Mouse (Mus musculus) heart, postnatal 10 days (tissue): ENCODE measurements at regions not wholly inside any gene's neighbourhood (a gene's known extent, or its start where the extent isn't known, plus 50 kb on each side); places are given as distances from the start of the nearest gene placed in this dataset.

Source experiments
- DNase-seq, 2 experiments: peaks; one replicate each; pipeline ENCODE4 v3.0.0; 2021
- intact Hi-C: fragments of 180-260 bp; cut with DNase I; formaldehyde crosslinking; loops from one replicate; pipeline ENCODE4 v1.15.1; 2025

DNA sequence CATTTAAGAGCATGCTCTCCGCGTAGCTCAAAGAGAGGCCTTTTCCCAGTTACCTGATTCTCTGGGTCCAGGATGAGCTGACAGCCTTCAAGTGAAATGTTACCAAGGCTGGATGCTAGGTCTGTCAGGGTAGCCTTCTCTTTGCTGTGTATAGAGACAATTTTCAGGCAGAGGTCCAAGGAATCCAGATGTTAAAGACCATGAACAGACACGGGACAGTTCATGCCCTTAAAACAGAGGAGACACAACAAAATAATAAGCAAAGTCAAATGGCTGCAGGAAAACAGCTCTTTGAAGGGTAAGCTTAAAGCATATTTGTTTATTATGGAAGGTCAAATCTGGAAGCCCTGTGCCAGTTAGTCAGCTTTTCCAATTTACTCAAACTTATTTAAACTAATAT, 352.8 kb downstream of the Rnd3 start:
- intact Hi-C loops = no loop called here
- DNase-seq = no peak

DNA sequence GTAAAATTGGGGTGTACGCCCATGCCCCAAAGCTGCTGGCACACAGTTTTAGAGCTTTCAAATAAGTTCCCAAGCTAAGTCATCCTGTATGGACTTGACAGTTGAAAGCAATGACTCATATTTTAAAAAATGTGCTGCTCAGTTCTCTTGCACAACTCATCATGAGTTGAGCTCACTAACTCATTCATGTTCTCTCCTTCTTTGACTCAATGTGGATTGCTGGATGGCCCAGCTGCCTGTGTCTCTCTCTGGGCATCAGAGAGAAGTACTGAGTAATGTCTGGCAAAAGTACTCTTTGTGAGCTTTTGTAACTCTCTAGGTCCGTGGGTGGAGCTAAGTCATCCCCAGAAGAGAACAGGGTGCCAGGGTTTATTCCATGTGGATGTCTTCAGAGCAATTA, 355.3 kb downstream of the Rnd3 start:
- intact Hi-C loops = no loop called here
- peak; percentile 27 to 32 for DNase-seq

GRCm38 (mm10) chr2:50793067-50793466, 355.8 kb downstream of the Rnd3 start:
- DNase-seq = no peak
- intact Hi-C loops = no loop called here

- peak; percentile 32 to 48 for DNase-seq
- intact Hi-C loops = no loop called here
These were observed 359.8 kb downstream of the Rnd3 start for GRCm38 (mm10) chr2:50789051-50789651.

GRCm38 (mm10) chr2:50772101-50772500, 376.8 kb downstream of the Rnd3 start:
- intact Hi-C loops = no loop called here
- DNase-seq = peak; percentile 48 to 51

GRCm38 (mm10) chr2:50759016-50759415, 389.9 kb downstream of the Rnd3 start:
- intact Hi-C loops = no loop called here

GRCm38 (mm10) chr2:50757837-50758541, 390.9 kb downstream of the Rnd3 start:
- intact Hi-C loops = no loop called here
- DNase-seq = no peak

More at GRCm38 (mm10) chr2:50759016-50759415, 389.9 kb downstream of the Rnd3 start:
- DNase-seq = no peak

DNA sequence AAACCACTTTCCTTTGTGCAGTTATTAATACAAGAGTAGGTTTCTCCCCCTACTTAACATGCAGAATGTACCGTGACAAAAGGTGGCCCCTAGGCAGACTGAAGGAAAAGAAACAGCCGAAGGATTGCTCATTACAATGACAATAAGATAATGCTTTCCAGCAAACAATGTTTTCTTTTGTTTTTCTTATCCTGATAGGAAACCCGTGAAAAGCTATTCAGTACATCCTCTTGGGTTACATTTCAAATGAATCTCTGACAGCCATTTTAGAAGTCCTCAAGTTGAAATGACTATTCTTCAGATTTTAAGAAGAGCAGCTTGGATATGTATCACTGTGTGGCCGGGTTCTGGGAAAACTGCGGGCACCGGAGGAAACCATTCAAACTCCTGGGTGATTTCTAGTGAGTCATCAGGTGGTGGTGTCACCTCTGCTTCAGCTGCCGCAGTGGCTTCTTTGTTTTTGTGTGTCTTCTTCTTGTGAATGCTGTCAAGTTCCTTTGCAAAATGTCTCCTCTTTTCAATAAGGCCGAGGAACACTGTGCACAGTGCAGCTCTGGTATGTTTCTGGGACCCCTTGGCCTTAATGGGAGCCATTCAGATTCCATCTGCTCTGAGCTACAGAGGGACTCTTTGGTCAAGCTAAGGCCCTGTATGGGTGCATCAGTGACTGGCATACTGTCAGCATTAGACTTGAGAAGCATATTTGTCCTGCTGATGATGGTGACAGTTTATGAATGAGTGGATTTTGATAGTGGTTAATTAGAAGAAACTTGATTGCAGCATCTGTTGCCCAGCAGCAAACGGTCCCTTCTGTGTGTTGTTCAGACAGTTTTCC, 393.1 kb downstream of the Rnd3 start:
- intact Hi-C loops = no loop called here

GRCm38 (mm10) chr2:50755160-50755559, 393.8 kb downstream of the Rnd3 start:
- intact Hi-C loops = no loop called here
- DNase-seq = no peak

More for the DNA sequence above, 393.1 kb downstream of the Rnd3 start:
- DNase-seq = no peak

DNA sequence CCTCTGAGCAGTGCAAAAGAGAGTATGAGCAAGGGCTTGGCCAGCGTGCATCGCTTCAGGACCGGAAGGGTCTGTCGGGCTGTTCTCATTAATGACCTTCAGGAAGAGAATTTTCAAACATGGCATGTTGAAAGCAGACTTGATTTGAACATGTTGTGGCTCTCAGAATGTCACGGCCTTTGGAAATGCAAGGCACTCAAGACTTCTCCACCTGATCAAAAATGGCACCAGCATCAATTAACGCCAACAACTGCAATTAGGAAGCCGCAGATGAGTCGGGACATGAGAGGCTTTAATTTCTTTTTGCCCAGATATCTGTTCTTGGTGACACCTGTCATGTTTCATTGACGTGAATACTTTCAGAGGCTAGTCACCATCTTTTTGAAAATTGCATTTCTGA, 396.5 kb downstream of the Rnd3 start:
- intact Hi-C loops = no loop called here
- no peak for DNase-seq

DNA sequence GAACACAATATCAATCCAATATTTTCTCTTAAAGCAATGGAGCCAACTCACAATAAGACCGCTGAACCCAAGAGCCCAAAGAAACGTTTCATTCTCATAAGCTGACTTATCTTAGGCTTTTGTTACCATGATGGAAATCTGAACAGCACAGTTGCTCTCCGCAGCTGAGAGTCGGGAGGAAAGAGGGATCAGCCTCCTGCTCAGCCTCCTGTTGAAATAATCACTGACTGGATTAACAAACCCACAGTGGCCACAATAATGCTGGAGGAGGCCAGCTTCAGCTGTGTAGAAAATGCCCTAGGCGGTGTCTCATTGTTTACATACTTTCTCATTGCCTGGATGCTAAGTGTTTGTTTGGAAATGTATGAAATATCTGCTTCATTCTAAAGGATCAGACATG, 398.1 kb downstream of the Rnd3 start:
- intact Hi-C loops = no loop called here
- no peak for DNase-seq

- DNase-seq = no peak
- intact Hi-C loops = no loop called here
These were observed 404.2 kb downstream of the Rnd3 start for GRCm38 (mm10) chr2:50744625-50745214.

DNA sequence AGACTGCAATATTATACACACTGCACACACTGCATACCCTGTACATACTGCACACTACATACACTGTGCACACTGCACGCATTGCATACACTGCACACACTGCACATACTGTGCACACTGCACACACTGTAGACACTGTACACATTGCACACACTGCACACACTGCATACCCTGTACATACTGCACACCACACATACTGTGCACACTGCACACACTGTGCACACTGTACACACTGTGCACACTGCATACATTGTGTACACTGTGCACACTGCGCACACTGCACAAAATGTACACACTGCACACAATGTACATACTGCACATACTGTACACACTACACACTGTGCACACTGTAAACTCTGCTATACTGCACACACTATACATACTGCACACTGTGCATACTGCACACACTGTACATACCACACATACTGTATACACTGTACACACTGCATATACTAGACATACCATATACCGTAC, 405.1 kb downstream of the Rnd3 start:
- DNase-seq = no peak
- intact Hi-C loops = no loop called here

DNA sequence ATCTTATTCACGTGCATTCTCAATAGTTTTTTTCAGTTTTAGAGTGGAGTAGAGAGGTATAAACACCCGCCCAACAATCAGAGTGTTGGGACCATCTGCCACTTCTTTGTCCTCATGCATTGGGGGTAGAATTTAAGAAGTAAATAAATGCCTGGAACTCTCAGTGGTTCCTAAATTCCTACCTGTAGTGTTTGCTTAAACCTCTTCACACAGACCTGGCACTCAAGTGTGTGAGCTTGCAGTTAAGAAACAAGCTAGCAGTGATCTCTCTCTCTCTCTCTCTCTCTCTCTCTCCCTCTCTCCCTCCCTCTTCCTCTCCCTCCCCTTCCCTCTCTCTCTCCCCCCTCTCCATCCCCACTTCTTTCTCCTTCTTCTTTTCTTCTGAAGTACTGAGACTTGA, 406.5 kb downstream of the Rnd3 start:
- DNase-seq = no peak
- intact Hi-C loops = no loop called here

DNA sequence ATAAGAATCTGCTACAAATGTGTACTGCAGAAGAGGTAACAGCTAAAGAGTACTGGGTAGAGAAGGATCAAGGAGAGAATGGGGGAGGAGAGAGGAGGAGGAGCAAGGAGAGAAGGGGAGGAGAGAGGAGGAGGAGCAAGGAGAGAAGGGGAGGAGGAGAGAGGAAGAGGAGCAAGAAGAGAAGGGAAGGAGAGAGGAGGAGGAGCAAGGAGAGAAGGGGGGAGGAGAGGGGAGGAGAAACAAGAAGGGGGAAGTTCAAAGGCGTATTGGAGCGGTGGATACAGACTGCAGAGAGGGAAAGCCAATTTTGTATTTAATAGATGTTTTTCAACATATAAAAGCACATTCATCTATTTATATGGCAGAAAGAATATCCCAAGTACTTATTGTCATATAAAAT, 407.6 kb downstream of the Rnd3 start:
- no peak for DNase-seq
- intact Hi-C loops = no loop called here

GRCm38 (mm10) chr2:50739599-50739979, 409.3 kb downstream of the Rnd3 start:
- intact Hi-C loops = no loop called here
- no peak for DNase-seq

GRCm38 (mm10) chr2:50738936-50739598, 409.8 kb downstream of the Rnd3 start:
- DNase-seq = no peak
- intact Hi-C loops = no loop called here

DNA sequence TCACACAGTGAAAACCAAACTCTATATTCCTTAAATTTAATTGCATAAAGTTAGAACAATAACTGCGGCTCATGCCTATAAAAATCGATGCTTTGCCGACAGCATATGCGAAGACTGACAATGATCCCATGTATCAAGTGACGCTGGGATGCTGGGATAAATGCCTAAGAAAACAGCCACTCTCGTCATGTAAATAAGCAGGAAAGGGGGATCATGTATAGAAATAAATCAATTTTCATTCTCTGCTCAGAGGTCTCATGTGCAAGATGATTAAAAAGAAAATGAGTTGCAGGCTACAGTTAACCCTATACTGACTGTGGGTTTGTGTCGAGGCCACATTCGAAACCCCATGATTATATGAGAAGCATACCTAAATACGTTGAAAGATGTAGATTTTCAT, 411.2 kb downstream of the Rnd3 start:
- no peak for DNase-seq
- intact Hi-C loops = no loop called here

DNA sequence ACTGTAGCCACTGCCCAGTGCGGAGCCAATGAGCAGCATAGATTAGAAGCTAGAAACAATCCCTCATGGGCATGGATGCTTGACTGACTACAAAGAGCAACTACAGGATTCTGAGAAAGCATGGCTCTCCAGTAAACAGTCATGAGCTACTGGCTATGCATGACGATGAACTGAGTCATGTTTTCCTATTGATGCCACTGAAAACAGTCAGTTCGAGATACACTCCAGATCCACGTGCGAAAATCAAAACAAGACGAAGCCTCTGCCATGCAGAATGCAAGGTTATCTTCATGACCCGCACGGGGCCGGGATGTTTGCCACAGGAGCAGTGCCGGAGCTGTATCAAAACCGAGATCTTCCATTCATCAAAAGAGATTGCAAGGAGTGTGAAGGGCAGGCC, 413.9 kb downstream of the Rnd3 start:
- no peak for DNase-seq
- intact Hi-C loops = no loop called here

- no peak for DNase-seq
- intact Hi-C loops = loop anchor here (10.0 kb wide), 1 partner anchor 438 kb away; the partner anchor contains the start of gene Rnd3
These were observed 410.1 kb upstream of the Mmadhc start for GRCm38 (mm10) chr2:50706652-50707051.

DNA sequence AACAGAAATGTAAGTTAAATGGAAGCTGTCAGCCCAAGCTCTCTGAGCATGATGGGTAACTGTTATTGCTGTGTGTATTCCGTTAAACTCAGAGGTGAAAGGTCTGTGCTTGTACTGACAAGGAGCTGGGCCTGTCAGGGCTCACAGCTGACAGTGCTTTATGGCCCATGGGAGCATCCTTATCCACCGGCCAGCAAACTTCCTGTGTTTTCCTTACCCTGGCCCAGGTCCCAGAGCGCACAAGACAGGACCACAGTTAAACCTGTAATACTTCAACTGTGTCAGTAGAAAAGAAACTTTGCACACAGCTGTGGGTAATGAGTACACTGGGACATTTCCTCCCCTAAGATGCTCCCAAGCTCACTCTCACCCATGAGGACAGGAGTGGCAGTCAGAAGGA, 407.7 kb upstream of the Mmadhc start:
- intact Hi-C loops = loop anchor here (10.0 kb wide), 1 partner anchor 441 kb away; the partner anchor contains the start of gene Rnd3
- DNase-seq = peak; percentile 60 to 70
